Mouse (Mus musculus) testis, adult 2 months (tissue): ENCODE data around the gene Ell3.

Source experiments
- CTCF ChIP-seq: fragments of 200-500 bp; IDR thresholded peaks from 2 replicates; pipeline ENCODE4 v1.5.1; 2012; ENCODE audit warnings: low read depth, mild to moderate bottlenecking, inconsistent platforms, low read length, moderate library complexity; ENCODE audit not compliant: control insufficient read depth, insufficient read depth, insufficient replicate concordance
- POLR2A ChIP-seq: fragments of 200-500 bp; IDR thresholded peaks from 2 replicates; pipeline ENCODE4 v1.6.1; 2012; ENCODE audit warnings: low read depth, mild to moderate bottlenecking, inconsistent platforms, low read length, moderate library complexity; ENCODE audit not compliant: control insufficient read depth

DNA sequence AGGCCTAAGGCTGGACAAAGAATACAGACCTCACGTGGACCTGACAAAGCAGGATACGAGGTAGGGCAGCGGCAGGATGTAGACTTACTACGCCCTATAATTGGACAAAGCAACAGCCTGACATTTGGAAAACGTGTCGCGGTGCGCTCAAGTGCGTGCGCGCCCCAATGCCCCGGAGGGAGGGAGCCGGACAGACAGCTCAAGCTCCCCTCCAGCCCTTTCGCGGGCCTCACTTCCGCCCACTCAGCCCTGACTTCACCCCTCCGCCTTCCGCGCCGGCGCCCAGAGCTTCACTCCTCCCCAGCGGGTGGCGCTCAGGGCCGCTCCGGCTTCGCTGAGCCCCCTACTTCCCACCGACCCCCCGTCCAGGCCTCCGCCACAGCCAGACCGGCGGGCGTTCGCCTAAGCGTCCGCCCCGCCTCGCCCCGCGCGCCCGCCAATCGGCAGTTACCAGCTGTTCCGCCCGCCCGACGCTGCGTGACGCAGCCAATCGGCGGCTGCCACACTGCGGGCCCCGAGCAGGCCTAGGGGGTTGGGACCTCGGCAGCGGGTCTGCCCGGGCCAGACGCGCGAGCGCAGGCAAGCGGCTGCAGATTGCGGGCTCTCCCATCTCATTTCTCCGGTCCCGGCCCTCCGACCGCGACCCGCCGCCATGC, 30.6 kb downstream of the Ell3 start, which contains the start of the genes Pdia3 and Catsper2:
- TF ChIP-seq POLR2A: peak; percentile 94
- no peak for TF ChIP-seq CTCF
